Mouse (Mus musculus): ENCODE data around the gene Rbm44. TPM values are rescaled to one million over a fixed set of nuclear protein-coding genes. Genes with fewer than 3 reads are reported as not detected.

Gene Rbm44
- polyA plus RNA-seq, 1 experiment from 2014 or later, result 1.4 TPM

DNA sequence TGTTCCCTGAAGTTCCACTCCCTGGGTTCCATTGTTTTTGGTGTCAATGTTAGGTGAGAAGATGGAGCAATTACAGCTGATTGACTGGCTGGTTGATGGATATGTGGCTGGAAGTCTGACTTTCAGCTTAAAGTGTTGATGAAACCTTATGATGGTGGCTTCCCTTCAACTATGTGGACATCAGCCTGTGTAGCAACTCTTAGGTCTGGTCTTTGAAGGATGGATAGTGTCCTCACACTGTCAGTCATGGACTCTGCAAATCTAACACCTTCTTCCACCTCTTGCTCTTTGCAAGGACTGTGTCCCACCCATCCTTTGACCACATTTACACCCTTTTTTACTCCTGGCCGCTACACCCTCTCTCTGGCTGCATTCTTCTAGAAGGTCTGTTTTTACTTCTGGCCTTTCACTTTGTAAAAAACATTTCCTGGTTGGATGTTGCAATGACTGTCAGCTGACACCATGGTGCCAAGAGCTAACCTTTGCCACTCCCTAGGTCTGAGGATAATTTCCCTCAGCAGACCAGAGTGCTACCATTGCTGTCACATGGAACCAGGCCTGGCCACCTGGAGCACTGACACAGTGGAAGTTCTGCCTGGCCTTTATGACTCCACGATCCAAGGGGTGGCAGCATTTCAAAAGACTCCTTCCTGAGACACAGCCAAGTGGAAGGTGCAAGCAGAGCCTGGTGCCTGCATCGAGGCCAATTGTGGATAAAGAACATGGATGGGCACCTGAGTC is 62.6 kb downstream of the Rbm44 start:
- Histone ChIP-seq H3K36me3 (ENCODE audit: control insufficient read depth, insufficient read depth, low read length) (no peaks in the 10 kb centered on the region), H3K4me1 (replicated peaks; ENCODE audit: control insufficient read depth, insufficient read depth, low read length) (no peaks in the 10 kb centered on the region), H3K4me3 (ENCODE audit: low read depth, low read length) (no peak overlapping the region), H3K9me3 (ENCODE audit: control insufficient read depth, low read length) (no peaks in the 10 kb centered on the region), H3K27ac (ENCODE audit: low read depth, low read length) (no peak overlapping the region), H3K4me2 (replicated peaks; ENCODE audit: low read depth, low read length) (no peak overlapping the region), H3K9ac (ENCODE audit: low read depth, low read length) (no peak overlapping the region), H3K27me3 (ENCODE audit: control insufficient read depth, insufficient read depth, low read length) (no peaks in the 10 kb centered on the region)
- DNase-seq (ENCODE audit: low spot score) (no peak), ATAC-seq (ENCODE audit: low FRiP score) (no peak)
- 81% methylated on average over 3 of the region's 3 CpGs for WGBS

DNA sequence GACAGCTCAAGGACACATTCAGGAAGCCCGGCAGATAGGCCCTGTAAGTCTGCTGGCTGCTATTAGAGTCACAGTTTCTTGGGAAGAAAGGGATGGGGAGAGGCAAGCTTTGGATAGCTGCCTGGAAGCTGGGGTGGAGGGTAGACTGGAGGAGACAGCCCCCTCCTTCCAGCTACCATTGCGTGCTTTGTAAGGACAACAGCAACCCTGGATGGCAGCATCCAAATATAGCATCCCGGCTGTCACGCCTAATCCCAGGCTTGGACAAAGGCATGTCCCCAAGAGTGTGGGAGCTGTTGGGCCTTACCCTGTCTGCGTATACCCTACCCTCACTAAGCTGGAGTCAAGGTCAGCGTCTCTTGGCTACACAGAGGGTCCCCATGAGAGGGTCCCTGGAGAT is 64.5 kb downstream of the Rbm44 start:
- Histone ChIP-seq H3K9ac (ENCODE audit: low read depth, low read length) (no peak overlapping the region), H3K9me3 (ENCODE audit: control insufficient read depth, low read length) (no peaks in the 10 kb centered on the region), H3K4me3 (ENCODE audit: low read depth, low read length) (no peak overlapping the region), H3K4me1 (replicated peaks; ENCODE audit: control insufficient read depth, insufficient read depth, low read length) (no peaks in the 10 kb centered on the region), H3K4me2 (replicated peaks; ENCODE audit: low read depth, low read length) (no peak overlapping the region), H3K36me3 (ENCODE audit: control insufficient read depth, insufficient read depth, low read length) (no peaks in the 10 kb centered on the region), H3K27me3 (ENCODE audit: control insufficient read depth, insufficient read depth, low read length) (no peaks in the 10 kb centered on the region), H3K27ac (ENCODE audit: low read depth, low read length) (no peak overlapping the region)
- DNase-seq (ENCODE audit: low spot score) (no peak), ATAC-seq (ENCODE audit: low FRiP score) (no peak)
- 94% methylated on average over 6 of the region's 6 CpGs for WGBS

DNA sequence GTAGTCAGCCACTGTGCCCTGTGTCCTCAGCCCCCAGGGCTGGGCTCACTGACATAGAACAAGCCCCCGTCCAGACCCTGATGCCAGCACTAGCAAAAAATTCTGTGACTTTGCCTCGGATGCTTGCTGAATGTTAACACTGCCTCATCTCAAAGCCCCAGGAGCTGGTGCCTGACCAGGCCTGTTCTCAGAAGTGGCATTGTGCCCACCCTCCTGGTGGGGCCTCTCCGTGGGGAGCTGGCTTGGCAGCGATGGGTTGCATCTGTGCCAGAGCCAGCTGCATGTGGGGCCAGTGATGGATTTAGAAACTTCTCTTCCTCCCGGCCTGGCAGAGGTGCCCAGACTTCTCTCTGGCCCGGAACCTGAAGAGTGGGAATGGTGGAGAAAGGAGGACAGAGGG is 64.9 kb downstream of the Rbm44 start:
- Histone ChIP-seq H3K9me3 (ENCODE audit: control insufficient read depth, low read length) (no peaks in the 10 kb centered on the region), H3K27ac (ENCODE audit: low read depth, low read length) (no peak overlapping the region), H3K9ac (ENCODE audit: low read depth, low read length) (no peak overlapping the region), H3K4me3 (ENCODE audit: low read depth, low read length) (no peak overlapping the region), H3K4me1 (replicated peaks; ENCODE audit: control insufficient read depth, insufficient read depth, low read length) (no peaks in the 10 kb centered on the region), H3K36me3 (ENCODE audit: control insufficient read depth, insufficient read depth, low read length) (no peaks in the 10 kb centered on the region), H3K27me3 (ENCODE audit: control insufficient read depth, insufficient read depth, low read length) (no peaks in the 10 kb centered on the region), H3K4me2 (replicated peaks; ENCODE audit: low read depth, low read length) (no peak overlapping the region)
- no peak for ATAC-seq (ENCODE audit: low FRiP score)
- DNase-seq (ENCODE audit: low spot score), result no peak
- WGBS, result 95% methylated on average over 6 of the region's 6 CpGs

DNA sequence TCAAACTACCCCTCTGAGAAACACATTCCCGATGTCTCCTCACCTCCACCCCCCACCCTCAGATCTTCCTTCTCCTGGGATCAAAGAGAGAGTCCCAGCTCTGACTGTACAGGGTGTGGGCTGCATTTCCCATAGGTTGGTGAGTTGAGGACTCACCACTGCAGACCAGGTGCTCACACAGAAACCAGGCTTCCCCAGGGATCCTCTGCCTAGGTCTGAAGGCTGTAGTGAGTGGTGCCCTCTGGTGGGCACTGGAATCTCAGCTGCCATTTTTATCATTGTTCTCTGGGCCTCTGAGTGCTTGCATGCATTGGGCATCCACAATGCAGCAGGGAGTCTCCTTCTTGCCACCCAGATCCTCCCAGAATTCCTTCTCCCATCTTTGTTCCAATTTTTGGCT is 66.2 kb downstream of the Rbm44 start:
- WGBS, result 72% methylated on average over 1 of the region's 1 CpGs
- Histone ChIP-seq H3K27me3 (ENCODE audit: control insufficient read depth, insufficient read depth, low read length) (no peaks in the 10 kb centered on the region), H3K4me1 (replicated peaks; ENCODE audit: control insufficient read depth, insufficient read depth, low read length) (no peaks in the 10 kb centered on the region), H3K9ac (ENCODE audit: low read depth, low read length) (no peak overlapping the region), H3K9me3 (ENCODE audit: control insufficient read depth, low read length) (no peaks in the 10 kb centered on the region), H3K4me3 (ENCODE audit: low read depth, low read length) (no peak overlapping the region), H3K4me2 (replicated peaks; ENCODE audit: low read depth, low read length) (no peak overlapping the region), H3K27ac (ENCODE audit: low read depth, low read length) (no peak overlapping the region), H3K36me3 (ENCODE audit: control insufficient read depth, insufficient read depth, low read length) (no peaks in the 10 kb centered on the region)
- ATAC-seq (ENCODE audit: low FRiP score) (0 out of 2 replicates have a peak, but pooled peaks have one; percentile 47), DNase-seq (ENCODE audit: low spot score) (peak; percentile 73)

DNA sequence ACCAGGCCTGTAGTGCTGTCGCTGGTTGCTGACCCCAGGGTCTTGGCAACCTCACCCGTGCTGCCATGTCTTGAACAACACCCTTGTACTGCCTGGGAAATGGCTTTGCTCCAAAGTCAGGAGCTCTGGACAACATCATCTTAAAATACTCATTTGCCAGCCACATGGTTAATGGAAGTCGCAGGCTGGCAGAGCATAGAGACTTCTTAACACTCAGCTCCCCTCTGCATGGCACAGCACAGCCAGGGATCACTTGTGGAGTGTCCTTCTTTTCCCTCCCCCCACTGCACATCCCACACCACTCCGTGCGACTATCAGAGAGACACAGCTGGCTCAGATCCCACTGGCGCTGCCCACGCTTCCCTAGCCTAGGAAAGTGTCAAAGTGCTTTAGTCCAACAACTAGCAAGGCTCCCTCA is 66.7 kb downstream of the Rbm44 start:
- H3K4me1 ChIP-seq (replicated peaks; ENCODE audit: control insufficient read depth, insufficient read depth, low read length), result no peaks in the 10 kb centered on the region
- no peaks in the 10 kb centered on the region for H3K36me3 ChIP-seq (ENCODE audit: control insufficient read depth, insufficient read depth, low read length)
- no peak for DNase-seq (ENCODE audit: low spot score)
- no peaks in the 10 kb centered on the region for H3K9me3 ChIP-seq (ENCODE audit: control insufficient read depth, low read length)
- H3K4me2 ChIP-seq (replicated peaks; ENCODE audit: low read depth, low read length), result no peak overlapping the region
- no peak overlapping the region for H3K9ac ChIP-seq (ENCODE audit: low read depth, low read length)
- H3K4me3 ChIP-seq (ENCODE audit: low read depth, low read length), result no peak overlapping the region
- no peak for ATAC-seq (ENCODE audit: low FRiP score)
- no peak overlapping the region for H3K27ac ChIP-seq (ENCODE audit: low read depth, low read length)
- no peaks in the 10 kb centered on the region for H3K27me3 ChIP-seq (ENCODE audit: control insufficient read depth, insufficient read depth, low read length)
- WGBS, result 87% methylated on average over 7 of the region's 7 CpGs

DNA sequence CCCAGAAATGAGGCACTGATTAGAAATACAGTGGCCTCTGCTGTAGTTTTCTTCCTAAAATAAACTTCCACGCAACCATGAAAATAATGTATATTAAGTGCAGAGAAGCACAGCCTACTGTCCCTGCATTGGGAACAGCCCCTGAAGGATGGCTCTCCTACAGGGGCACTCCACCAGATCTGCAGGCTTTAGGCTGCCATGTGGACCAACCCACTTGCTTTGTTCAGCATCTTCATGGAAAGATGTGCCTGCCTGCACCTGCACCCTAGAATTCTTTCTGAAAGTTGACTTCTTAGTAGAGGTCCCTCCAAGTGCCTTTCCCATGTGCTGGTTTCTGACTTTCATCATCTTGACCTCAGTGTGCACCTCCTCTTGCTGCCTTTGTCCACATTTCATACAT is 70.4 kb downstream of the Rbm44 start:
- Histone ChIP-seq H3K4me3 (ENCODE audit: low read depth, low read length) (no peak overlapping the region), H3K9me3 (ENCODE audit: control insufficient read depth, low read length) (no peaks in the 10 kb centered on the region), H3K27ac (ENCODE audit: low read depth, low read length) (no peak overlapping the region), H3K4me1 (replicated peaks; ENCODE audit: control insufficient read depth, insufficient read depth, low read length) (no peaks in the 10 kb centered on the region), H3K9ac (ENCODE audit: low read depth, low read length) (no peak overlapping the region), H3K36me3 (ENCODE audit: control insufficient read depth, insufficient read depth, low read length) (no peaks in the 10 kb centered on the region), H3K27me3 (ENCODE audit: control insufficient read depth, insufficient read depth, low read length) (no peaks in the 10 kb centered on the region), H3K4me2 (replicated peaks; ENCODE audit: low read depth, low read length) (no peak overlapping the region)
- WGBS, result 81% methylated on average over 1 of the region's 1 CpGs
- ATAC-seq (ENCODE audit: low FRiP score), result no peak
- no peak for DNase-seq (ENCODE audit: low spot score)

DNA sequence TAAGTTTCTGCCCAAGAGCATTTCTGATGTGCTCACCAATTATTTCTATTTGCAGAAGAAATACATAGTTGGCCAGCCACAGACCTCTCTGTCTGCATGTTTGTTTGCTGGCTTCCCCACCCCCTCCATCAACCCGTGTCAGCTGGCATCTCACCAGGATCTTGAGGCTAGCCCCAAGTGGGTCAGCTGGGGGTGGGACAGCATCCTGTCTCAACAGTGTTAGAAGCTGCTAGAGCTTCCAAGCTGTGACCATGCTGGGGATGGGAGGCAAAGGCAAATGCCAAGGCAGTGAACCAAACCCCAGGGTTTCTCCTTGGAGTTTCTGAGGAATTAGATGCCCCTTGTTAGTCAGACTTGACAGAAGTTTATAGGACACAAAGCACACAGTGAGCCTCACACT is 71.1 kb downstream of the Rbm44 start:
- 55% methylated on average over 1 of the region's 1 CpGs for WGBS
- no peaks in the 10 kb centered on the region for H3K27me3 ChIP-seq (ENCODE audit: control insufficient read depth, insufficient read depth, low read length)
- no peak overlapping the region for H3K9ac ChIP-seq (ENCODE audit: low read depth, low read length)
- H3K4me3 ChIP-seq (ENCODE audit: low read depth, low read length), result no peak overlapping the region
- no peaks in the 10 kb centered on the region for H3K4me1 ChIP-seq (replicated peaks; ENCODE audit: control insufficient read depth, insufficient read depth, low read length)
- ATAC-seq (ENCODE audit: low FRiP score), result no peak
- H3K27ac ChIP-seq (ENCODE audit: low read depth, low read length), result no peak overlapping the region
- no peak for DNase-seq (ENCODE audit: low spot score)
- no peaks in the 10 kb centered on the region for H3K36me3 ChIP-seq (ENCODE audit: control insufficient read depth, insufficient read depth, low read length)
- no peak overlapping the region for H3K4me2 ChIP-seq (replicated peaks; ENCODE audit: low read depth, low read length)
- no peaks in the 10 kb centered on the region for H3K9me3 ChIP-seq (ENCODE audit: control insufficient read depth, low read length)

DNA sequence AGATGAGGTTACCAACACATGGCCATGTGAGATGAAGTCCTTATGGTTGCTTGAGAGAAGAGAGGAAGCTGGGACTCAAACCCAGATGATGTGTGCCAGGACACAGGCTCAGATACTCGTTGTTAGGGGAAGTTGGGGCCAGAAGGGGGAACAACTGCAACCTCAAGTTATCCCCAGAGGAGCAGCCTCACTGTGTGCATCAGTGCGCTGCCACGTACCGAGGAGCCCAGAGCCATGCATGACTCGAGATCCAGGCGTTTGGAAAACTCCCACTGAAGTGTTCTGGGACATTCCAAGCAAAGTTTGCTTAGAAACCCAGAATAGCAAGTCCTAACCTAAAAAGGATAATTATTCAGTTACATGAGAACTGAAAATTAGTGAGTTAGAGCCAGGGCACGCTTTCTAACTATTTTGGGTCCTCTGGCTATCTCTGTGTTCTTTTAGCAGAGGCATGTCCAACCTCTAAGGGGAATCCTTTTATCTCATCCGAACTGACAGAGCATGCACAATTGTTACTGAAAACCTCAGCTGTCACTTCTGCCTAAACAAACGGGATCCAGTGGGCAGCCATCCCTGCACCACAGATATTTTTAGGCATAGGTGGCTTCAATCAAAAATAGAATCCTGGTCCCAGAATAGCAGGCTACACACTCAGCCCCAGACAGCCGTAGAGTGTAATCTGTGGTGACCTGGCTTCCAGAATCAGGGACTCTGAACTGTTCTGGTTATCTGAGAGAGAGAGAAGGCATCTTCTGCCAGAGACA is 71.8 kb downstream of the Rbm44 start:
- 63% methylated on average over 10 of the region's 10 CpGs for WGBS
- Histone ChIP-seq H3K9ac (ENCODE audit: low read depth, low read length) (no peak overlapping the region), H3K4me2 (replicated peaks; ENCODE audit: low read depth, low read length) (no peak overlapping the region), H3K9me3 (ENCODE audit: control insufficient read depth, low read length) (no peaks in the 10 kb centered on the region), H3K36me3 (ENCODE audit: control insufficient read depth, insufficient read depth, low read length) (no peaks in the 10 kb centered on the region), H3K4me1 (replicated peaks; ENCODE audit: control insufficient read depth, insufficient read depth, low read length) (no peaks in the 10 kb centered on the region), H3K27ac (ENCODE audit: low read depth, low read length) (no peak overlapping the region), H3K4me3 (ENCODE audit: low read depth, low read length) (no peak overlapping the region), H3K27me3 (ENCODE audit: control insufficient read depth, insufficient read depth, low read length) (no peaks in the 10 kb centered on the region)
- DNase-seq (ENCODE audit: low spot score), result no peak
- no peak for ATAC-seq (ENCODE audit: low FRiP score)

Measured in hindbrain, embryonic 11.5 days (tissue).